Mouse (Mus musculus): Measurements from ENCODE around the gene Nsd1.
"Not testable (repeated sequence)": the region's sequence is repeated elsewhere in the genome, so short reads cannot be mapped to it uniquely, and the experiment has no call there.

Gene Nsd1

GRCm38 (mm10) chr13:55209649-55210192, at the start of gene Nsd1:
Gene Nsd1 (plus strand): TSS chr13:55209782.
- no peak for DNase-seq (ENCODE audit: low spot score)

GRCm38 (mm10) chr13:55162365-55162764, 47.2 kb upstream of the Nsd1 start:
- DNase-seq (ENCODE audit: low spot score) = no peak

- no peak for DNase-seq (ENCODE audit: low spot score)
These were observed 46.0 kb upstream of the Nsd1 start for GRCm38 (mm10) chr13:55163553-55163952.

- DNase-seq (ENCODE audit: low spot score) = no peak
These were observed 43.7 kb upstream of the Nsd1 start for GRCm38 (mm10) chr13:55165831-55166339.

GRCm38 (mm10) chr13:55166806-55167725, 42.5 kb upstream of the Nsd1 start:
- DNase-seq (ENCODE audit: low spot score) = no peak

GRCm38 (mm10) chr13:55167798-55168197, 41.8 kb upstream of the Nsd1 start:
- DNase-seq (ENCODE audit: low spot score) = no peak

GRCm38 (mm10) chr13:55168255-55168654, 41.3 kb upstream of the Nsd1 start:
- no peak for DNase-seq (ENCODE audit: low spot score)

GRCm38 (mm10) chr13:55168958-55169369, 40.6 kb upstream of the Nsd1 start:
- DNase-seq (ENCODE audit: low spot score) = peak; percentile 73

- DNase-seq (ENCODE audit: low spot score) = peak; percentile 70
These were observed 37.9 kb upstream of the Nsd1 start for GRCm38 (mm10) chr13:55171517-55172335.

- DNase-seq (ENCODE audit: low spot score) = no peak
These were observed 37.2 kb upstream of the Nsd1 start for GRCm38 (mm10) chr13:55172336-55172770.

- no peak for DNase-seq (ENCODE audit: low spot score)
These were observed 35.2 kb upstream of the Nsd1 start for GRCm38 (mm10) chr13:55174347-55174746.

GRCm38 (mm10) chr13:55176265-55176664, 33.3 kb upstream of the Nsd1 start:
- DNase-seq (ENCODE audit: low spot score) = no peak

GRCm38 (mm10) chr13:55177903-55178496, 31.6 kb upstream of the Nsd1 start:
- DNase-seq (ENCODE audit: low spot score) = no peak

GRCm38 (mm10) chr13:55178556-55178955, 31.0 kb upstream of the Nsd1 start:
- peak; percentile 92 for DNase-seq (ENCODE audit: low spot score)

- no peak for DNase-seq (ENCODE audit: low spot score)
These were observed 30.0 kb upstream of the Nsd1 start for GRCm38 (mm10) chr13:55179591-55179990.

GRCm38 (mm10) chr13:55181786-55182172, 27.8 kb upstream of the Nsd1 start:
- no peak for DNase-seq (ENCODE audit: low spot score)

GRCm38 (mm10) chr13:55182173-55182894, 27.2 kb upstream of the Nsd1 start:
- DNase-seq (ENCODE audit: low spot score) = peak; percentile 67

- DNase-seq (ENCODE audit: low spot score) = no peak
These were observed 26.2 kb upstream of the Nsd1 start for GRCm38 (mm10) chr13:55183382-55183781.

GRCm38 (mm10) chr13:55187062-55187461, 22.5 kb upstream of the Nsd1 start:
- DNase-seq (ENCODE audit: low spot score) = not testable (repeated sequence)

- DNase-seq (ENCODE audit: low spot score) = no peak
These were observed 20.0 kb upstream of the Nsd1 start for GRCm38 (mm10) chr13:55189531-55190107.

All from retina, embryonic 14.5 days (tissue).